Mouse (Mus musculus) thymus, adult 2 months (tissue): ENCODE results near the gene Mgmt.

ENCODE experiments used
- CTCF ChIP-seq: fragments of 200-500 bp; IDR thresholded peaks from 2 replicates; pipeline ENCODE4 v1.5.1; 2012; ENCODE audit warnings: mild to moderate bottlenecking, control low read depth, low read length, moderate library complexity, borderline replicate concordance; ENCODE audit not compliant: control insufficient read depth, poor library complexity, insufficient read depth; ENCODE audit errors: extremely low read depth
- POLR2A ChIP-seq: fragments of 200-500 bp; IDR thresholded peaks from 2 replicates; pipeline ENCODE4 v1.6.1; 2012; ENCODE audit warnings: mild to moderate bottlenecking, low read length, control low read depth, moderate library complexity; ENCODE audit not compliant: control insufficient read depth, poor library complexity, insufficient read depth; ENCODE audit errors: extremely low read depth

DNA sequence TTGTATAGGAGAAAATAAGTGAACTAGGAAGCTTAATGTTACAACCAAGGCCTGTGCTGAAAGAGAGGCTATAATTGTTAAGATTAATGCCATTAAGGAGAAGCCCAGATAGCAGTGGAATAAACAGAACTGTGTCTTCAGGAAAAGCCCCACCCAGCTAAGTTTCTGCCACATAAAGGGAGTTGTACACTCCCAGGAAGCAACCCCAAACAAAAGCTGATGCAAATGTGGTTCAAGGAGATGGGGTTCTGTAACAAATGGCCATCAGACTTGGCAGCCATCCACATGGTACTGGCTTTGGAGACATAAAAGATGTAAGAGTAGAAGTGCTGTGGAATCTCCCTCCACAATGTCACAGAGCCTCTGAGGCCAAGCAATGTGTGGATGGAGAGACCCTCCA is 264.7 kb downstream of the Mgmt start:
- TF ChIP-seq CTCF: no peak
- no peak for TF ChIP-seq POLR2A
